Mouse (Mus musculus) embryonic facial prominence, embryonic 14.5 days (tissue): ENCODE data around the gene H2-Q4. TPM values are rescaled to one million over a fixed set of nuclear protein-coding genes. Genes with fewer than 3 reads are reported as not detected.
A peak's percentile ranks its signal among the peaks of the same experiment; 100 is the strongest.
"Not testable (repeated sequence)": the region's sequence is repeated elsewhere in the genome, so short reads cannot be mapped to it uniquely, and the experiment has no call there.

Experiments used
- ATAC-seq: fragments of 200-750 bp; cut with Nextera tagmentation; 2 replicates; pipeline ENCODE4 v1.8.0; 2017; ENCODE audit warnings: low read depth, moderate number of reproducible peaks, moderate TSS enrichment
- DNase-seq: peaks from one replicate; pipeline ENCODE4 v3.0.0-alpha.2; 2015; ENCODE audit warnings: low spot score
- H3K27ac ChIP-seq: fragments of 300-500 bp; sonication (generic); replicated peaks from 2 replicates; pipeline ENCODE4 v1.5.1; 2014; ENCODE audit warnings: low read depth, mild to moderate bottlenecking, low read length, moderate library complexity
- H3K27me3 ChIP-seq: fragments of 300-500 bp; sonication (generic); replicated peaks from 2 replicates; pipeline ENCODE4 v1.6.1; 2014; ENCODE audit warnings: low read length; ENCODE audit not compliant: control insufficient read depth, insufficient read depth
- H3K36me3 ChIP-seq: fragments of 300-500 bp; sonication (generic); 2 replicates; pipeline ENCODE4 v1.6.1; 2014; ENCODE audit warnings: low read length, mixed read lengths; ENCODE audit not compliant: control insufficient read depth, insufficient read depth
- H3K4me1 ChIP-seq: fragments of 300-500 bp; sonication (generic); 2 replicates; pipeline ENCODE4 v1.6.1; 2014; ENCODE audit warnings: antibody characterized with exemption, low read length; ENCODE audit not compliant: control insufficient read depth, insufficient read depth
- H3K4me2 ChIP-seq: fragments of 300-500 bp; sonication (generic); 2 replicates; pipeline ENCODE4 v1.6.1; 2014; ENCODE audit warnings: low read depth, mild to moderate bottlenecking, low read length, moderate library complexity, mixed read lengths
- H3K4me3 ChIP-seq: fragments of 300-500 bp; sonication (generic); 2 replicates; pipeline ENCODE4 v1.5.1; 2014; ENCODE audit warnings: low read depth, mild to moderate bottlenecking, low read length
- H3K9ac ChIP-seq: fragments of 300-500 bp; sonication (generic); 2 replicates; pipeline ENCODE4 v1.6.1; 2014; ENCODE audit warnings: low read depth, mild to moderate bottlenecking, low read length, moderate library complexity, mixed read lengths
- H3K9me3 ChIP-seq: fragments of 300-500 bp; sonication (generic); 2 replicates; pipeline ENCODE4 v1.6.1; 2016; ENCODE audit warnings: low read length; ENCODE audit not compliant: control insufficient read depth
- WGBS: fragments of 180-500 bp; shearing (Covaris S2); extraction: QIAGEN DNeasy Blood & Tissue Kit; methylation state at CpG from one replicate; pipeline ENCODE4 v1.1.7; 2014; 5-methylcytosine and 5-hydroxymethylcytosine counted together
- polyA plus RNA-seq: library from polyadenylated mRNA; unstranded; fragments of >200 nt; fragmentation: Nextera tagmentation; extraction: Ambion mirVana; gene quantifications from 2 replicates; pipeline ENCODE4 v1.2.1, GENCODE M21; 2014

H2-Q4 gene
- polyA plus RNA-seq, 1 experiment from 2014 or later: 1.3 TPM

DNA sequence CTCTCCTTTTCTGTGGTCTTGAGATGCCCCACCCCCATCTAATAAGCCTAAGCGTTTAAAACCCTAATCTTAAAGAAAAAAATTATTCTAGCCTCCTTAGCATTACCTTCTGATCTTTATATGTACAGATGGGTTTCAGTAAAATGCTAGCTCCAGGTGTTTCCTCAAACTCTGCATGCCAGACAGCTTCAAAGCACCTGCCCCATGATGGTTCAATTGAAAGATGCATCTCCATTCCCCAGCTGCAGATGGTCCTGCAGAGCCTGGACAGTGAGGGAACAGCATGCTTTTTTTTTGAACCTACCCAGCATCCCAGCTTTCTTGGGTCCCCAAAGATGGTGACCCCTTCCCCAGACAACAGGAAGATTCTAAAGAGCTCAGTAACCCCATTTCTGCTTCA, 22.3 kb upstream of the H2-Q4 start:
- ATAC-seq (no peak), DNase-seq (no peak)
- Histone ChIP-seq H3K4me2 (no peak overlapping the region), H3K9me3 (no peaks in the 10 kb centered on the region; the same call in 1 of the 2 replicates), H3K4me3 (no peak overlapping the region), H3K4me1 (peaks cover 7% of the 10 kb centered on the region; the same call in 1 of the 2 replicates), H3K9ac (no peak overlapping the region), H3K36me3 (no peaks in the 10 kb centered on the region), H3K27ac (no peak overlapping the region), H3K27me3 (peaks cover 11% of the 10 kb centered on the region)
- WGBS: 17% methylated on average over 1 of the region's 1 CpGs

DNA sequence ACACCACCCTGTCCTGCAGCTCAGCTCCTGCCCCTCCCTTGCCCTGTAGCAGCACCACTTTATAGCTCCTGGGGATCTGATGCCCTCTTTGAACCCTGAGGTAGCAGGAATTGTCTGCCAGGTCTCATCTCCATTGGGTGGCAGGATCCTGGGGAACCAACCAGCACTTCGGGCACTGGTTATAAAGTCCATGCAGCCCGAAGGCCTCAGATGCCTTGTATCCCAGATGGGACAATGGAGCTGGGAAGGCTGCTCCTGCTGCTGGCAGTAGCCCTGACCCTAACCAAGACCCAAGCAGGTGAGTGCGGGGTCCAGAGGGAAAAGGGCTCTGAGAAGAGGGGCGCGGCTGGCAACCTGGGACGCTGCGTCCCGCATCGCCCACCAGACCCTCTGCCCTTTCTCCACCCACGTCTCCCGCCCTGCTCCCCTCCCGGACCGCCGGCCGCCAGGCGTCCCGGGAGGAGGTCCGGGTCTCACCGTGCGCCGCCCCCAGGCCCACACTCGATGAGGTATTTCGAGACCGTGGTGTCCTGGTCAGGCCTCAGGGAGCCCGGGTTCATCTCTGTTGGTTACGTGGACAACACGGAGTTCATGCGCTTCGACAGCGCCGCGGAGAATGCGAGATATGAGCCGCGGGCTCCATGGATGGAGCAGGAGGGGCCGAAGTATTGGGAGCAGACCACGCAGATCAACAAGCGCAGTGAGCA, 20.5 kb upstream of the H2-Q4 start:
- H3K27ac ChIP-seq: no peak overlapping the region
- peaks cover 7% of the 10 kb centered on the region; the same call in 1 of the 2 replicates for H3K4me1 ChIP-seq
- H3K9ac ChIP-seq: peak overlapping the region; percentile 50
- 13% methylated on average over 27 of the region's 38 CpGs for WGBS
- no peaks in the 10 kb centered on the region for H3K36me3 ChIP-seq
- H3K4me2 ChIP-seq: peak overlapping the region; percentile 61
- peaks cover 5% of the 10 kb centered on the region; the same call in 1 of the 2 replicates for H3K9me3 ChIP-seq
- H3K27me3 ChIP-seq: peaks cover 11% of the 10 kb centered on the region
- H3K4me3 ChIP-seq: peak overlapping the region; percentile 40
- ATAC-seq (no peak), DNase-seq (no peak)

DNA sequence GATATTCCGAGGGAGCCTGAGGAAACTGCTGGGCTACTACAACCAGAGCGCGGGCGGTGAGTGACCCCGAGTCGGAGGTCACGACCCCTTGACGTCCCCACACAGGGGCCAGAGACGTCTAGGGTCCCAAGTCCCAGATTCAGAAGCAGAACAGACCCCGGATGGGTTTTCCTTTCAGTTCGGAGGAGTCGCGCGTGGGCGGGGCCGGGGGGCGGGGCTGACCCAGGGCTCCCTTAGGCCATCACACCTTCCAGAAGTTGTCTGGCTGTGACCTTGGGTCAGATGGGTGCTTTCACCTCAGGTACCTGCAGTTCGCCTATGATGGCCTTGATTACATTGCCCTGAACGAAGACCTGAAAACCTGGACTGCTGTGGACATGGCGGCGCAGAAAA, 20.0 kb upstream of the H2-Q4 start:
- Histone ChIP-seq H3K36me3 (no peaks in the 10 kb centered on the region), H3K27ac (no peak overlapping the region), H3K9me3 (peaks cover 5% of the 10 kb centered on the region; the same call in 1 of the 2 replicates), H3K4me2 (peak overlapping the region; percentile 61), H3K4me3 (peak overlapping the region; percentile 40), H3K4me1 (peaks cover 7% of the 10 kb centered on the region; the same call in 1 of the 2 replicates), H3K27me3 (peaks cover 11% of the 10 kb centered on the region), H3K9ac (peak overlapping the region; percentile 50)
- 27% methylated on average over 19 of the region's 21 CpGs for WGBS
- no peak for DNase-seq
- no peak for ATAC-seq

DNA sequence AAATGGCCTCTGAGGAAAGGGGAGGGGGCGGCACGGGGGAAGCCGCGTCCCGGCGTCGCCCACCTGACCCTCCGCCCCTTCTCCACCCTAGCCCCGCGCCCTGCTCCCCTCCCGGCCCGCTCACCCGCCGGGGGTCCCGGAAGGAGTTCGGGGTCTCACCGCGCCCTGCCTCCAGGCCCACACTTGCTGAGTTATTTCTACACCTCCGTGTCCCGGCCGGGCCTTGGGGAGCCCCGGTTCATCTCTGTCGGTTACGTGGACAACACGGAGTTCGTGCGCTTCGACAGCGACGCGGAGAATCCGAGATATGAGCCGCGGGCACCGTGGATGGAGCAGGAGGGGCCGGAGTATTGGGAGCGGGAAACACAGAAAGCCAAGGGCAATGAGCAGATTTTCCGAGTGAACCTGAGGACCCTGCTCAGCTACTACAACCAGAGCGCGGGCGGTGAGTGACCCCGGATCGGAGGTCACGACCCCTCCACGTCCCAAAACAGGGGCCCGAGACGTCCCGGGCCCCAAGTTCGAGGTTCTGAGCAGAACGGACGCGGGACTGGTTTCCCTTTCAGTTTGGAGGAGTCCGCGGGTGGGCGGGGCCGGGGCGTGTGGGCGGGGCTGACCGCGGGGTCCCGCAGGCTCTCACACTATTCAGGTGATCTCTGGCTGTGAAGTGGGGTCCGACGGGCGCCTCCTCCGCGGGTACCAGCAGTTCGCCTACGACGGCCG, 473 bp downstream of the H2-Q4 start:
- DNase-seq (no peak), ATAC-seq (peak; percentile 50)
- no peaks in the 10 kb centered on the region for H3K4me1 ChIP-seq
- H3K9me3 ChIP-seq: peaks cover 6% of the 10 kb centered on the region; the same call in 1 of the 2 replicates
- peaks cover 6% of the 10 kb centered on the region for H3K27me3 ChIP-seq
- H3K27ac ChIP-seq: no peak overlapping the region
- no peaks in the 10 kb centered on the region for H3K36me3 ChIP-seq
- WGBS: 2% methylated on average over 45 of the region's 70 CpGs
- H3K4me2 ChIP-seq: peak overlapping the region; percentile 98
- peak overlapping the region; percentile 63 for H3K9ac ChIP-seq
- H3K4me3 ChIP-seq: peak overlapping the region; percentile 60

DNA sequence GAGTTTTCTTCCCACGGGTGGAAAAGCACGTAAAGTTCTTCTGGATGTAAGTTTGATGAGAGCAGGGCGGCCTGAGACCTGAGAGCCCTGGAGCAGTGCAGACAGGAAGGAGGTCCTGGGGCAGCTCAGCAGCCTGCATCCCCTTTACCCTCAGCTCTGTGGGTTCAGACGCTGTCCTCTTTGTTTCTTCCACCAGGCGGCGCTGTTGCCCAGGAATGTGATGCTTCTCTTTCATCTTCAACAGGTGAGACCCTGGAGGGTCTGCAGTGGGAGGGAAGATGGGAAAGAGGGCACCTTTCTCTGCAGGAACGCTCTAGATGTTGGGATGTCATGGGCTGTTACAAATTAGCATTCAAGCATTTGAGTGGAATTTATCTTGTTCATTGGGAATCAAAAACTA, 10.4 kb downstream of the H2-Q4 start:
- not testable (repeated sequence) for H3K4me3 ChIP-seq, H3K4me2 ChIP-seq, H3K9me3 ChIP-seq, H3K36me3 ChIP-seq, H3K27ac ChIP-seq, ATAC-seq, DNase-seq, H3K27me3 ChIP-seq, H3K9ac ChIP-seq, H3K4me1 ChIP-seq
- WGBS: 7% methylated on average over 7 of the region's 7 CpGs

DNA sequence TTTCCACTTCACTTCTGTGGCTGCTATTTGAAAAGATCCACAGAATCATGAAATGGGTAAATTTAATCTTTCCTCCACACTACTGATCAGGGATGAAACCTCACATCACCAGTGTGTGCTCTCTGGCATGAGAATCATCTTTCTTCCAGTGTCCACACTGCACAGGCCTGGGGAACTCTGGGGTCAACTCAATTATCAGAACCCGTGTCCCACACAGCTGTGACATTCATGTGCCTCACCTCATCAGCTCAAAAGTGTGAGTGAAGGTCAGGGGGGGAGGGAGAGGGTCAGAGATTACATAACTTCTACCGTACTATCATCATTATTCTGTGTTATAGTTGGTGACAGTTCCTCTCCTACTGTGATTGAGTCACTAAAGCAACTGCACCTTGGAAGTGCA, 13.3 kb downstream of the H2-Q4 start:
- H3K27ac ChIP-seq, H3K9me3 ChIP-seq, H3K4me3 ChIP-seq, DNase-seq, H3K4me2 ChIP-seq, H3K4me1 ChIP-seq, ATAC-seq, H3K27me3 ChIP-seq, H3K36me3 ChIP-seq, H3K9ac ChIP-seq: not testable (repeated sequence)
- 49% methylated on average over 2 of the region's 2 CpGs for WGBS

DNA sequence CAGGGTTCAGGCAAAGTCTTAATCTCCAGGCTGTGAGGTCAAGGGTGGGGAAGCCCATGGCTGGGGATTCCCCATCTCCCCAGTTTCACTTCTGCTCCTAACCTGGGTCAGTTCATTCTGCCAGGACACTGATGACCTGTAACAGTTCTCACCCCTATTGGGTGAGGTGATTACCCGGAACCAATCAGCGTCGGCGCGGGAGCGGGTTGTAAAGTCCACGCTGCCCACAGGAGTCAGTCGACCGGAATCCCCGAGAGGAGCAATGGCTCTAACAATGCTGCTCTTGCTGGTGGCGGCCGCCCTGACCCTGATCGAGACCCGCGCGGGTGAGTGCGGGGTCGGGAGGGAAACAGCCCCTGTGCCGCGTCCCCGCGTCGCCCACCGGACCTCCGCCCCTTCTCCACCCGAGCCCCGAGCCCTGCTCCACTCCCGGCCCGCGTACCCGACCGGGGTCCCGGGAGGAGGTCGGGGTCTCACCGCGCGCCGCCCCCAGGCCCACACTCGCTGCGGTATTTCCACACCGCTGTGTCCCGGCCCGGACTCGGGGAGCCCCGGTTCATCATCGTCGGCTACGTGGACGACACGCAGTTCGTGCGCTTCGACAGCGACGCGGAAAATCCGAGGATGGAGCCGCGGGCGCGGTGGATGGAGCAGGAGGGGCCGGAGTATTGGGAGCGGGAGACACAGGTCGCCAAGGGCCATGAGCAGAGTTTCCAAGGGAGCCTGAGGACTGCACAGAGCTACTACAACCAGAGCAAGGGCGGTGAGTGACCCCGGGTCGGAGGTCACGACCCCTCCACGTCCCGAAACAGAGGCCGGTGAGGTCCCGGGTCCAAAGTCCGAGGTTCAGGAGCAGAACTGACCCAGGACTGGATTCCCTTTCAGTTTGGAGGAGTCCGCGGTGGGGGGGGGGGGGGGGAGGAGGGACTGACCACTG, 14.7 kb downstream of the H2-Q4 start:
- H3K9ac ChIP-seq, H3K27me3 ChIP-seq, H3K9me3 ChIP-seq, H3K27ac ChIP-seq, DNase-seq, H3K36me3 ChIP-seq, H3K4me1 ChIP-seq: not testable (repeated sequence)
- Histone ChIP-seq H3K4me3 (peak overlapping the region; percentile 20), H3K4me2 (peak overlapping the region; percentile 43)
- 2% methylated on average over 36 of the region's 75 CpGs for WGBS
- ATAC-seq: peak; percentile 60; the same call in 1 of the 2 replicates

DNA sequence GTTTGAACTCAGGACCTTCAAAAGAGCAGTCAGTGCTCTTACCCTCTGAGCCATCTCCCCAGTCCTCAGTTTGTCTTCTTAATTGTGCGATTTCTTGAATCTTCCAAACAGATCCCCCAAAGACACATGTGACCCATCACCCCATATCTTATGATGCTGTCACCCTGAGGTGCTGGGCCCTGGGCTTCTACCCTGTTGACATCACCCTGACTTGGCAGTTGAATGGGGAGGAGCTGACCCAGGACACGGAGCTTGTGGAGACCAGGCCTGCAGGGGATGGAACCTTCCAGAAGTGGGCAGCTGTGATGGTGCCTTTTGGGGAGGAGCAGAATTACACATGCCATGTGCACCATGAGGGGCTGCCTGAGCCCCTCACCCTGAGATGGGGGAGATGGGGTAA, 17.5 kb downstream of the H2-Q4 start:
- 86% methylated on average over 2 of the region's 2 CpGs for WGBS
- DNase-seq, H3K36me3 ChIP-seq, H3K27ac ChIP-seq, H3K4me2 ChIP-seq, H3K9ac ChIP-seq, H3K4me1 ChIP-seq, H3K9me3 ChIP-seq, H3K4me3 ChIP-seq, H3K27me3 ChIP-seq, ATAC-seq: not testable (repeated sequence)
